Mouse (Mus musculus) embryonic stem cell, embryonic (primary cell): ENCODE data around the gene Ada.

Experiments
- CTCF ChIA-PET, 4 experiments: fragments of 300-600 bp in 2 of 4; fragments of 350-600 bp in 2 of 4; sonication (Branson Sonifier 250); formaldehyde crosslinking; loops; one replicate each; lab custom pipeline; 2022; ENCODE audit warnings: inconsistent platforms in 2 of 4; lab: Charles Lee
- POLR2A ChIA-PET, 4 experiments: fragments of 300-600 bp in 2 of 4; fragments of 350-600 bp in 2 of 4; sonication (Branson Sonifier 250); formaldehyde crosslinking; loops; one replicate each; lab custom pipeline; 2022; ENCODE audit warnings: antibody characterized with exemption in 4 of 4, inconsistent platforms in 1 of 4; lab: Charles Lee

Ada gene

GRCm38 (mm10) chr2:163749647-163750611 lies at the start of gene Ada:
Ada (minus strand) TSS chr2:163750239.
- CTCF ChIA-PET = interaction anchor here in 3 of 4 experiments (0.8 to 1.8 kb wide), 5 partner anchors 38 to 151 kb away, joined by 3 to 9 read pairs (median 4); no protein-coding TSS in a partner anchor

GRCm38 (mm10) chr2:163798411-163798810 lies 48.4 kb upstream of the Ada start:
- ChIA-PET POLR2A (interaction anchor here in 1 of 4 experiments (1.8 kb wide), 1 partner anchor 10 kb away, joined by 3 read pairs; no protein-coding TSS in a partner anchor), CTCF (interaction anchor here in 2 of 4 experiments (0.5 to 3.9 kb wide), 4 partner anchors 10 to 685 kb away, joined by 3 to 58 read pairs (median 20); no protein-coding TSS in a partner anchor)

More at GRCm38 (mm10) chr2:163749647-163750611, at the start of gene Ada:
- POLR2A ChIA-PET = interaction anchor here in 2 of 4 experiments (0.8 to 2.7 kb wide), 4 partner anchors 11 to 61 kb away, joined by 3 to 8 read pairs (median 3); no protein-coding TSS in a partner anchor

GRCm38 (mm10) chr2:163788484-163788883 lies 38.4 kb upstream of the Ada start:
- CTCF ChIA-PET = interaction anchor here (0.6 to 3.0 kb wide), 36 partner anchors 9 to 601 kb away, joined by 3 to 58 read pairs (median 6); partner anchors contain the start of genes Fitm2 (in 1 of the 4) and Slpi (in 1 of the 4)
- POLR2A ChIA-PET = interaction anchor here in 3 of 4 experiments (0.7 to 1.5 kb wide), 4 partner anchors 10 to 369 kb away, joined by 3 to 6 read pairs (median 3); no protein-coding TSS in a partner anchor

- POLR2A ChIA-PET = interaction anchor here in 3 of 4 experiments (0.7 to 1.5 kb wide), 7 partner anchors 148 to 368 kb away, joined by 3 to 6 read pairs (median 3); partner anchors contain the start of gene Ttpal (in 1 of the 3)
- CTCF ChIA-PET = interaction anchor here (0.5 to 3.0 kb wide), 109 partner anchors 8 to 870 kb away, joined by 3 to 58 read pairs (median 4); partner anchors contain the start of genes Ada (in 2 of the 4), Ccn5 (in 1 of the 4), Fitm2 (in 1 of the 4) and Gdap1l1 (in 1 of the 4)
Observed at GRCm38 (mm10) chr2:163787709-163788108, 37.7 kb upstream of the Ada start.

GRCm38 (mm10) chr2:163787086-163787485 lies 37.0 kb upstream of the Ada start:
- ChIA-PET POLR2A (interaction anchor here in 3 of 4 experiments (0.7 to 1.4 kb wide), 8 partner anchors 10 to 367 kb away, joined by 3 to 6 read pairs (median 3); partner anchors contain the start of gene Ttpal (in 1 of the 3)), CTCF (interaction anchor here (0.5 to 3.0 kb wide), 81 partner anchors 8 to 870 kb away, joined by 3 to 58 read pairs (median 5); partner anchors contain the start of genes Ada (in 2 of the 4), Ccn5 (in 1 of the 4), Fitm2 (in 1 of the 4) and Kcnk15 (in 1 of the 4))

GRCm38 (mm10) chr2:163783901-163784300 lies 33.9 kb upstream of the Ada start:
- POLR2A ChIA-PET = no interaction called here
- CTCF ChIA-PET = interaction anchor here in 1 of 4 experiments (0.9 kb wide), 1 partner anchor 54 kb away, joined by 3 read pairs; no protein-coding TSS in a partner anchor

GRCm38 (mm10) chr2:163783368-163783767 lies 33.3 kb upstream of the Ada start:
- CTCF ChIA-PET = interaction anchor here in 1 of 4 experiments (0.5 kb wide), 1 partner anchor 19 kb away, joined by 5 read pairs; no protein-coding TSS in a partner anchor
- POLR2A ChIA-PET = no interaction called here

- POLR2A ChIA-PET = interaction anchor here in 1 of 4 experiments (1.4 kb wide), 1 partner anchor 139 kb away, joined by 3 read pairs; no protein-coding TSS in a partner anchor
- CTCF ChIA-PET = interaction anchor here in 3 of 4 experiments (1.8 to 4.1 kb wide), 3 partner anchors 9 kb away, joined by 9 to 18 read pairs (median 15); no protein-coding TSS in a partner anchor
Observed at GRCm38 (mm10) chr2:163778896-163779295, 28.9 kb upstream of the Ada start.

GRCm38 (mm10) chr2:163777061-163777460 lies 27.0 kb upstream of the Ada start:
- POLR2A ChIA-PET = interaction anchor here in 2 of 4 experiments (0.9 to 1.1 kb wide), 3 partner anchors 10 to 178 kb away, joined by 3 read pairs; no protein-coding TSS in a partner anchor
- CTCF ChIA-PET = interaction anchor here (0.7 to 4.1 kb wide), 6 partner anchors 10 to 324 kb away, joined by 3 to 18 read pairs (median 4); no protein-coding TSS in a partner anchor

GRCm38 (mm10) chr2:163776661-163777060 lies 26.6 kb upstream of the Ada start:
- ChIA-PET CTCF (interaction anchor here (0.7 to 4.1 kb wide), 5 partner anchors 11 to 324 kb away, joined by 3 to 18 read pairs (median 4); no protein-coding TSS in a partner anchor), POLR2A (interaction anchor here in 2 of 4 experiments (0.9 to 1.0 kb wide), 2 partner anchors 61 to 177 kb away, joined by 3 read pairs; no protein-coding TSS in a partner anchor)

- ChIA-PET CTCF (no interaction called here), POLR2A (interaction anchor here in 2 of 4 experiments (0.9 to 1.3 kb wide), 2 partner anchors 8 to 14 kb away, joined by 3 read pairs; no protein-coding TSS in a partner anchor)
Observed at GRCm38 (mm10) chr2:163770731-163771130, 20.7 kb upstream of the Ada start.

- CTCF ChIA-PET = interaction anchor here in 1 of 4 experiments (1.2 kb wide), 1 partner anchor 21 kb away, joined by 5 read pairs; no protein-coding TSS in a partner anchor
- POLR2A ChIA-PET = no interaction called here
Observed at GRCm38 (mm10) chr2:163766890-163767289, 16.9 kb upstream of the Ada start.

GRCm38 (mm10) chr2:163766261-163766660 lies 16.2 kb upstream of the Ada start:
- POLR2A ChIA-PET = no interaction called here

GRCm38 (mm10) chr2:163761402-163761801 lies 11.4 kb upstream of the Ada start:
- ChIA-PET CTCF (interaction anchor here in 1 of 4 experiments (0.7 kb wide), 1 partner anchor 26 kb away, joined by 3 read pairs; no protein-coding TSS in a partner anchor), POLR2A (no interaction called here)

More at GRCm38 (mm10) chr2:163766261-163766660, 16.2 kb upstream of the Ada start:
- CTCF ChIA-PET = interaction anchor here in 2 of 4 experiments (0.6 to 0.7 kb wide), 2 partner anchors 48 to 172 kb away, joined by 3 read pairs; no protein-coding TSS in a partner anchor

- CTCF ChIA-PET = no interaction called here
- POLR2A ChIA-PET = interaction anchor here in 1 of 4 experiments (0.5 kb wide), 1 partner anchor 25 kb away, joined by 4 read pairs; no protein-coding TSS in a partner anchor
Observed at GRCm38 (mm10) chr2:163760589-163760988, 10.6 kb upstream of the Ada start.

- ChIA-PET CTCF (no interaction called here), POLR2A (interaction anchor here in 2 of 4 experiments (0.6 kb wide), 2 partner anchors 12 to 174 kb away, joined by 4 to 6 read pairs; no protein-coding TSS in a partner anchor)
Observed at GRCm38 (mm10) chr2:163758146-163758545, 8.1 kb upstream of the Ada start.

GRCm38 (mm10) chr2:163756723-163757122 lies 6.7 kb upstream of the Ada start:
- POLR2A ChIA-PET = interaction anchor here in 3 of 4 experiments (0.5 to 1.4 kb wide), 3 partner anchors 14 to 206 kb away, joined by 3 read pairs; no protein-coding TSS in a partner anchor
- CTCF ChIA-PET = interaction anchor here in 1 of 4 experiments (1.2 kb wide), 1 partner anchor 165 kb away, joined by 3 read pairs; no protein-coding TSS in a partner anchor
